Mouse (Mus musculus) hindbrain, embryonic 10.5 days (tissue): ENCODE measurements around the gene Plekhf1. TPM values are rescaled to one million over a fixed set of nuclear protein-coding genes. Genes with fewer than 3 reads are reported as not detected.
A peak's percentile ranks its signal among the peaks of the same experiment; 100 is the strongest.

Experiments
- DNase-seq: peaks from one replicate; pipeline ENCODE4 v3.0.0-alpha.2; 2017; ENCODE audit warnings: low spot score
- H3K27ac ChIP-seq: fragments of 300-500 bp; sonication (generic); 2 replicates; pipeline ENCODE4 v1.5.1; 2016; ENCODE audit warnings: mild to moderate bottlenecking, moderate library complexity
- H3K27me3 ChIP-seq: fragments of 300-500 bp; sonication (generic); 2 replicates; pipeline ENCODE4 v1.6.1; 2016; ENCODE audit warnings: mild to moderate bottlenecking; ENCODE audit not compliant: poor library complexity, insufficient read depth, severe bottlenecking
- H3K36me3 ChIP-seq: fragments of 300-500 bp; sonication (generic); 2 replicates; pipeline ENCODE4 v1.6.1; 2016; ENCODE audit warnings: mild to moderate bottlenecking, moderate library complexity
- H3K4me1 ChIP-seq: fragments of 300-500 bp; sonication (generic); replicated peaks from 2 replicates; pipeline ENCODE4 v1.6.1; 2016; ENCODE audit warnings: mild to moderate bottlenecking
- H3K4me3 ChIP-seq: fragments of 300-500 bp; sonication (generic); 2 replicates; pipeline ENCODE4 v1.5.1; 2016; ENCODE audit warnings: mild to moderate bottlenecking, moderate library complexity
- H3K9me3 ChIP-seq: fragments of 300-500 bp; sonication (generic); 2 replicates; pipeline ENCODE4 v1.6.1; 2016; ENCODE audit warnings: mild to moderate bottlenecking, moderate library complexity
- WGBS: fragments of 180-500 bp; shearing (Covaris S2); methylation state at CpG from one replicate; pipeline ENCODE4 v1.1.7; 2016; 5-methylcytosine and 5-hydroxymethylcytosine counted together
- polyA plus RNA-seq: library from polyadenylated mRNA; unstranded; fragments of >200 nt; fragmentation: Nextera tagmentation; extraction: Ambion mirVana; gene quantifications from 2 replicates; pipeline ENCODE4 v1.2.1, GENCODE M21; 2016

The Plekhf1 gene
- polyA plus RNA-seq, 1 experiment from 2014 or later, result 2.5 TPM

- Histone ChIP-seq H3K36me3 (no peaks in the 10 kb centered on the region), H3K4me1 (no peaks in the 10 kb centered on the region), H3K4me3 (no peak overlapping the region), H3K27ac (no peak overlapping the region), H3K27me3 (no peaks in the 10 kb centered on the region), H3K9me3 (no peaks in the 10 kb centered on the region)
- 47% methylated on average over 11 of the region's 11 CpGs for WGBS
- DNase-seq, result no peak
Measured at GRCm38 (mm10) chr7:38236400-38237105, 8.7 kb upstream of the Plekhf1 start.

GRCm38 (mm10) chr7:38230285-38230684, 2.5 kb upstream of the Plekhf1 start:
- Histone ChIP-seq H3K27ac (no peak overlapping the region), H3K9me3 (no peaks in the 10 kb centered on the region), H3K36me3 (no peaks in the 10 kb centered on the region), H3K4me1 (peaks cover 21% of the 10 kb centered on the region), H3K27me3 (peaks cover 21% of the 10 kb centered on the region), H3K4me3 (no peak overlapping the region)
- DNase-seq, result no peak
- 17% methylated on average over 8 of the region's 8 CpGs for WGBS

GRCm38 (mm10) chr7:38228329-38228728, 513 bp upstream of the Plekhf1 start:
- WGBS, result 20% methylated on average over 8 of the region's 8 CpGs
- H3K4me3 ChIP-seq, result peak overlapping the region; percentile 69
- H3K27ac ChIP-seq, result peak overlapping the region; percentile 78
- no peak for DNase-seq
- H3K36me3 ChIP-seq, result no peaks in the 10 kb centered on the region
- H3K4me1 ChIP-seq, result peaks cover 24% of the 10 kb centered on the region
- H3K9me3 ChIP-seq, result no peaks in the 10 kb centered on the region
- H3K27me3 ChIP-seq, result peaks cover 21% of the 10 kb centered on the region

GRCm38 (mm10) chr7:38227181-38227899, 476 bp downstream of the Plekhf1 start:
- H3K27ac ChIP-seq, result peak overlapping the region; percentile 78
- no peaks in the 10 kb centered on the region for H3K36me3 ChIP-seq
- H3K27me3 ChIP-seq, result peaks cover 21% of the 10 kb centered on the region
- under 1% methylated on average over 25 of the region's 25 CpGs for WGBS
- H3K9me3 ChIP-seq, result no peaks in the 10 kb centered on the region
- H3K4me3 ChIP-seq, result peak overlapping the region; percentile 69
- H3K4me1 ChIP-seq, result peaks cover 24% of the 10 kb centered on the region
- peak; percentile 70 for DNase-seq

- WGBS, result 76% methylated on average over 2 of the region's 2 CpGs
- DNase-seq, result no peak
- Histone ChIP-seq H3K27ac (no peak overlapping the region), H3K36me3 (peaks cover 4% of the 10 kb centered on the region), H3K4me3 (peak overlapping the region; percentile 69; the same call in 1 of the 2 replicates), H3K27me3 (peaks cover 21% of the 10 kb centered on the region), H3K4me1 (peaks cover 24% of the 10 kb centered on the region), H3K9me3 (no peaks in the 10 kb centered on the region)
Measured at GRCm38 (mm10) chr7:38226226-38226625, 1.6 kb downstream of the Plekhf1 start.

GRCm38 (mm10) chr7:38224577-38225369, 3.0 kb downstream of the Plekhf1 start:
- Histone ChIP-seq H3K4me1 (peaks cover 24% of the 10 kb centered on the region), H3K27me3 (peaks cover 14% of the 10 kb centered on the region), H3K9me3 (no peaks in the 10 kb centered on the region), H3K4me3 (no peak overlapping the region), H3K36me3 (peaks cover 17% of the 10 kb centered on the region), H3K27ac (no peak overlapping the region)
- no peak for DNase-seq
- WGBS, result 84% methylated on average over 13 of the region's 13 CpGs

GRCm38 (mm10) chr7:38220866-38221265, 7.0 kb downstream of the Plekhf1 start:
- H3K27me3 ChIP-seq, result no peaks in the 10 kb centered on the region
- peaks cover 3% of the 10 kb centered on the region; the same call in 1 of the 2 replicates for H3K4me1 ChIP-seq
- DNase-seq, result no peak
- H3K9me3 ChIP-seq, result no peaks in the 10 kb centered on the region
- no peak overlapping the region for H3K27ac ChIP-seq
- 94% methylated on average over 7 of the region's 7 CpGs for WGBS
- peaks cover 22% of the 10 kb centered on the region for H3K36me3 ChIP-seq
- H3K4me3 ChIP-seq, result no peak overlapping the region

GRCm38 (mm10) chr7:38219526-38219925, 8.3 kb downstream of the Plekhf1 start:
- 93% methylated on average over 4 of the region's 4 CpGs for WGBS
- no peaks in the 10 kb centered on the region for H3K4me1 ChIP-seq
- no peaks in the 10 kb centered on the region for H3K9me3 ChIP-seq
- H3K4me3 ChIP-seq, result no peak overlapping the region
- H3K36me3 ChIP-seq, result peaks cover 22% of the 10 kb centered on the region
- H3K27ac ChIP-seq, result no peak overlapping the region
- H3K27me3 ChIP-seq, result no peaks in the 10 kb centered on the region
- DNase-seq, result no peak

- no peak for DNase-seq
- Histone ChIP-seq H3K4me1 (no peaks in the 10 kb centered on the region), H3K4me3 (no peak overlapping the region), H3K9me3 (no peaks in the 10 kb centered on the region), H3K27me3 (no peaks in the 10 kb centered on the region), H3K36me3 (peaks cover 22% of the 10 kb centered on the region), H3K27ac (0 out of 2 replicates have a peak overlapping the region, but pooled peaks have one; percentile 29)
- 84% methylated on average over 8 of the region's 8 CpGs for WGBS
Measured at GRCm38 (mm10) chr7:38218631-38219367, 9.0 kb downstream of the Plekhf1 start.

- Histone ChIP-seq H3K36me3 (peaks cover 22% of the 10 kb centered on the region), H3K27ac (no peak overlapping the region)
- WGBS, result 65% methylated on average over 5 of the region's 5 CpGs
Measured at GRCm38 (mm10) chr7:38217417-38218171, 10.2 kb downstream of the Plekhf1 start.

GRCm38 (mm10) chr7:38215697-38216096, 12.1 kb downstream of the Plekhf1 start:
- WGBS, result 90% methylated on average over 6 of the region's 6 CpGs
- H3K4me3 ChIP-seq, result no peak overlapping the region
- no peak overlapping the region for H3K27ac ChIP-seq
- 0 out of 2 replicates have a peak, but pooled peaks cover 5% of the 10 kb centered on the region for H3K4me1 ChIP-seq
- no peak for DNase-seq
- H3K27me3 ChIP-seq, result no peaks in the 10 kb centered on the region
- peaks cover 13% of the 10 kb centered on the region; the same call in 1 of the 2 replicates for H3K36me3 ChIP-seq
- H3K9me3 ChIP-seq, result no peaks in the 10 kb centered on the region

More at GRCm38 (mm10) chr7:38217417-38218171, 10.2 kb downstream of the Plekhf1 start:
- Histone ChIP-seq H3K4me3 (no peak overlapping the region), H3K27me3 (no peaks in the 10 kb centered on the region), H3K4me1 (no peaks in the 10 kb centered on the region), H3K9me3 (no peaks in the 10 kb centered on the region)
- no peak for DNase-seq
